Mouse (Mus musculus): ENCODE data around the gene Lif. TPM values are rescaled to one million over a fixed set of nuclear protein-coding genes. Genes with fewer than 3 reads are reported as not detected.

Gene Lif
- polyA plus RNA-seq, 1 experiment = 0.67 TPM

GRCm38 (mm10) chr11:4250290-4250689 lies 7.1 kb upstream of the Lif start:
- 82% methylated on average over 7 of the region's 7 CpGs for WGBS
- no peaks in the 10 kb centered on the region for H3K4me1 ChIP-seq (ENCODE audit: control insufficient read depth, insufficient read depth, low read length)
- no peak for TF ChIP-seq POLR2A (IDR thresholded peaks at IDR 0.05; ENCODE audit: low read depth, low read length)
- TF ChIP-seq CTCF (conservative IDR thresholded peaks at IDR 0.05; ENCODE audit: insufficient read depth, insufficient read length, low read depth, low read length) = no peak
- no peaks in the 10 kb centered on the region for H3K27me3 ChIP-seq (replicated peaks; ENCODE audit: control insufficient read depth, insufficient read depth, low read length)
- H3K36me3 ChIP-seq (ENCODE audit: control insufficient read depth, insufficient read depth, low read length) = no peaks in the 10 kb centered on the region
- H3K27ac ChIP-seq (ENCODE audit: insufficient read depth, low read depth, low read length) = no peak overlapping the region
- no peak overlapping the region for H3K4me3 ChIP-seq (ENCODE audit: insufficient read depth, low read depth, low read length)
- no peak for DNase-seq

- TF ChIP-seq POLR2A (IDR thresholded peaks at IDR 0.05; ENCODE audit: low read depth, low read length) (no peak), CTCF (conservative IDR thresholded peaks at IDR 0.05; ENCODE audit: insufficient read depth, insufficient read length, low read depth, low read length) (no peak)
- Histone ChIP-seq H3K36me3 (ENCODE audit: control insufficient read depth, insufficient read depth, low read length) (no peaks in the 10 kb centered on the region), H3K4me1 (ENCODE audit: control insufficient read depth, insufficient read depth, low read length) (no peaks in the 10 kb centered on the region), H3K4me3 (ENCODE audit: insufficient read depth, low read depth, low read length) (no peak overlapping the region), H3K27me3 (replicated peaks; ENCODE audit: control insufficient read depth, insufficient read depth, low read length) (no peaks in the 10 kb centered on the region), H3K27ac (ENCODE audit: insufficient read depth, low read depth, low read length) (no peak overlapping the region)
- 74% methylated on average over 3 of the region's 3 CpGs for WGBS
- DNase-seq = no peak
These were observed 6.0 kb upstream of the Lif start for GRCm38 (mm10) chr11:4251376-4251775.

- Histone ChIP-seq H3K4me1 (ENCODE audit: control insufficient read depth, insufficient read depth, low read length) (0 out of 2 replicates have a peak, but pooled peaks cover 4% of the 10 kb centered on the region), H3K27ac (ENCODE audit: insufficient read depth, low read depth, low read length) (no peak overlapping the region), H3K4me3 (ENCODE audit: insufficient read depth, low read depth, low read length) (no peak overlapping the region), H3K27me3 (replicated peaks; ENCODE audit: control insufficient read depth, insufficient read depth, low read length) (no peaks in the 10 kb centered on the region), H3K36me3 (ENCODE audit: control insufficient read depth, insufficient read depth, low read length) (no peaks in the 10 kb centered on the region)
- TF ChIP-seq POLR2A (IDR thresholded peaks at IDR 0.05; ENCODE audit: low read depth, low read length) (no peak), CTCF (conservative IDR thresholded peaks at IDR 0.05; ENCODE audit: insufficient read depth, insufficient read length, low read depth, low read length) (no peak)
- WGBS = 83% methylated on average over 2 of the region's 2 CpGs
- no peak for DNase-seq
These were observed 4.5 kb upstream of the Lif start for GRCm38 (mm10) chr11:4252886-4253285.

- H3K27me3 ChIP-seq (replicated peaks; ENCODE audit: control insufficient read depth, insufficient read depth, low read length) = no peaks in the 10 kb centered on the region
- peak; percentile 93 for DNase-seq
- H3K4me1 ChIP-seq (ENCODE audit: control insufficient read depth, insufficient read depth, low read length) = peaks cover 6% of the 10 kb centered on the region
- H3K36me3 ChIP-seq (ENCODE audit: control insufficient read depth, insufficient read depth, low read length) = no peaks in the 10 kb centered on the region
- 37% methylated on average over 5 of the region's 5 CpGs for WGBS
- no peak overlapping the region for H3K27ac ChIP-seq (ENCODE audit: insufficient read depth, low read depth, low read length)
- TF ChIP-seq CTCF (conservative IDR thresholded peaks at IDR 0.05; ENCODE audit: insufficient read depth, insufficient read length, low read depth, low read length) (no peak), POLR2A (IDR thresholded peaks at IDR 0.05; ENCODE audit: low read depth, low read length) (no peak)
- H3K4me3 ChIP-seq (ENCODE audit: insufficient read depth, low read depth, low read length) = no peak overlapping the region
These were observed 399 bp downstream of the Lif start for GRCm38 (mm10) chr11:4257756-4258155.

- Histone ChIP-seq H3K27me3 (replicated peaks; ENCODE audit: control insufficient read depth, insufficient read depth, low read length) (no peaks in the 10 kb centered on the region), H3K36me3 (ENCODE audit: control insufficient read depth, insufficient read depth, low read length) (no peaks in the 10 kb centered on the region), H3K4me3 (ENCODE audit: insufficient read depth, low read depth, low read length) (no peak overlapping the region), H3K27ac (ENCODE audit: insufficient read depth, low read depth, low read length) (no peak overlapping the region), H3K4me1 (ENCODE audit: control insufficient read depth, insufficient read depth, low read length) (peaks cover 12% of the 10 kb centered on the region)
- peak; percentile 89 for TF ChIP-seq CTCF (conservative IDR thresholded peaks at IDR 0.05; ENCODE audit: insufficient read depth, insufficient read length, low read depth, low read length)
- TF ChIP-seq POLR2A (IDR thresholded peaks at IDR 0.05; ENCODE audit: low read depth, low read length) = no peak
- DNase-seq = peak; percentile 84
- 0% methylated on average over 7 of the region's 7 CpGs for WGBS
These were observed 1.3 kb downstream of the Lif start for GRCm38 (mm10) chr11:4258657-4259082.

- H3K4me3 ChIP-seq (ENCODE audit: insufficient read depth, low read depth, low read length) = no peak overlapping the region
- TF ChIP-seq POLR2A (IDR thresholded peaks at IDR 0.05; ENCODE audit: low read depth, low read length) (no peak), CTCF (conservative IDR thresholded peaks at IDR 0.05; ENCODE audit: insufficient read depth, insufficient read length, low read depth, low read length) (no peak)
- no peaks in the 10 kb centered on the region for H3K27me3 ChIP-seq (replicated peaks; ENCODE audit: control insufficient read depth, insufficient read depth, low read length)
- peak; percentile 73 for DNase-seq
- H3K36me3 ChIP-seq (ENCODE audit: control insufficient read depth, insufficient read depth, low read length) = no peaks in the 10 kb centered on the region
- 15% methylated on average over 14 of the region's 14 CpGs for WGBS
- H3K4me1 ChIP-seq (ENCODE audit: control insufficient read depth, insufficient read depth, low read length) = peaks cover 19% of the 10 kb centered on the region
- 0 out of 2 replicates have a peak overlapping the region, but pooled peaks have one; percentile 0 for H3K27ac ChIP-seq (ENCODE audit: insufficient read depth, low read depth, low read length)
These were observed 3.3 kb downstream of the Lif start for GRCm38 (mm10) chr11:4260463-4261187.

- WGBS = 36% methylated on average over 7 of the region's 7 CpGs
- DNase-seq = peak; percentile 60
- no peak for TF ChIP-seq POLR2A (IDR thresholded peaks at IDR 0.05; ENCODE audit: low read depth, low read length)
- peak; percentile 42 for TF ChIP-seq CTCF (conservative IDR thresholded peaks at IDR 0.05; ENCODE audit: insufficient read depth, insufficient read length, low read depth, low read length)
- H3K4me3 ChIP-seq (ENCODE audit: insufficient read depth, low read depth, low read length) = no peak overlapping the region
- H3K27ac ChIP-seq (ENCODE audit: insufficient read depth, low read depth, low read length) = 0 out of 2 replicates have a peak overlapping the region, but pooled peaks have one; percentile 0
- H3K27me3 ChIP-seq (replicated peaks; ENCODE audit: control insufficient read depth, insufficient read depth, low read length) = no peaks in the 10 kb centered on the region
- H3K4me1 ChIP-seq (ENCODE audit: control insufficient read depth, insufficient read depth, low read length) = peaks cover 19% of the 10 kb centered on the region
- H3K36me3 ChIP-seq (ENCODE audit: control insufficient read depth, insufficient read depth, low read length) = no peaks in the 10 kb centered on the region
These were observed 3.8 kb downstream of the Lif start for GRCm38 (mm10) chr11:4261188-4261494.

Data from kidney, adult 2 months (tissue).